Mouse (Mus musculus) cortical plate, adult 2 months (tissue): ENCODE data around the gene Prodh2.

Source experiments
- CTCF ChIP-seq: fragments of 200-500 bp; IDR thresholded peaks from 2 replicates; pipeline ENCODE4 v1.5.1; 2011; ENCODE audit warnings: mild to moderate bottlenecking, control low read depth, low read length; ENCODE audit not compliant: insufficient read depth; ENCODE audit errors: extremely low read depth
- POLR2A ChIP-seq: fragments of 200-500 bp; IDR thresholded peaks from 2 replicates; pipeline ENCODE4 v1.6.1; 2011; ENCODE audit warnings: mild to moderate bottlenecking, low read length, control low read depth; ENCODE audit not compliant: insufficient read depth; ENCODE audit errors: extremely low read depth

DNA sequence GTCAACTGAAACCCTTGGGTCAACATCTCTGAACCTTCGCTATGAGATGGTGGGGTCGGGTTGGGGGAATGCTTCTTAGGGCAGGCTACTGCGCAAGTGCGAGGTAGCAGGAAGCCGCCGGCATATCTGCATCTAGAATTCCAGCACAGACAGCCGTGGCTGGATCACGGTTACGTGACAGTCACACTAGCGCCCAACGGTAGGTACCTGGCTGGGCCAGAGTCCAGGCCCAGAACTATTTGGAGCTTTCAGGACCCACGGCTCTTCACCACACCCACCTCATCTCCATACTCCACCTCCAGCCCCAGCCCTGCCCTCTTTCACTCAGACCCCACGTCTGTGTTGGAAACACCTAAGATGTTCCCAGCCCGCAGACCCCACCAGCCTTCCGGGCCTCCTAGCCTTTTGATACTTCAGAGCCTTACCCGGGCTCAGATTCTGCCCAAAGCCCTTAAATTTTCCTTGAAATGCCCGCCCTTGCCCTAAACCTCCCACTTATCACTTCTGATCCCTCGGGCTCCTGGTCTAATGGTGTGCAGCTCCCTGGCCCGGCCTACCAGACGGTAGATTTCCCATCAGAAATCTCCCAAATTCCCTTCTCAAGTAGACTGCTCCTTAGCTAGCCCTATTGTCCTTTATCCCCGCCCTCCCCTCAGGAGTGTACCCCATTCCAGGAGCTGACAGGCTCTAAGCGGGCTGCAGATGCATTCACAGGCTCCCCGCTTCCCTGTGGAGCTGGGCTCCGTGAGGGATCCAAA lies 21.8 kb downstream of the Prodh2 start:
- no peak for TF ChIP-seq CTCF
- TF ChIP-seq POLR2A: no peak
